ENCODE assay signal across 9 mouse cellular contexts in the genomic region with DNA sequence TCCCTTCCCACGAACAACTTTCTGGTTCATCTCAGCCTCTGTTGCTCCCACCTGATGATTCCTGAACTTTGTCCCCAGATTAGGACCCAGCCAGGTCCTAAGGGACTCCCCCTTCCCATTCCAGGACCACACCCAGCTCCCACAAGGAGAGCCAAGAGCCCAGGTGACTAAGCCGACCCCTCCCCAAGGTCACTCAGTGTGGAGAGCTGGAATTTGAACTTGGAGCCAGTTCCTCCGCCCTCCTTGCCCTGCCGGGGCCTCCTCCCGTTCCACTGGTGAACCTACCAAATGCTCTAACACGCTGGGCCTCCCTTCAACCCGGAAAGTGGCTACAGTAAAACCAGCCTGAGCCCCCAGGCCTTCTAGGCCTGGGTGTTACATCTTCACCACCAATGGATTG. TPM values are rescaled to one million over a fixed set of nuclear protein-coding genes. Genes with fewer than 3 reads are reported as not detected.
DNase-seq lines count a peak whose midpoint lies in the region; ATAC-seq and TF ChIP-seq lines count a peak whose summit lies in the region.
"Had no signal": no experiment of that assay in that cellular context is flagged by ENCODE, and none has a peak within 500 bp of the region (broad histone marks: within the 10 kb centered on the region; RNA-seq: fewer than 3 reads in every experiment).

No protein-coding gene starts in this region.

- 0 out of 2 replicates have a peak, but pooled peaks cover 3% of the 10 kb centered on the region for H3K36me3 ChIP-seq in lung, postnatal 0 days (ENCODE audit: insufficient read depth, low read length)
- H3K36me3 ChIP-seq in intestine, embryonic 15.5 days, result no peaks in the 10 kb centered on the region; the same call in 1 of the 2 replicates
- H3K36me3 ChIP-seq in limb, embryonic 13.5 days, result peaks cover 11% of the 10 kb centered on the region
- H3K36me3 ChIP-seq in hindbrain, embryonic 13.5 days, result peaks cover 11% of the 10 kb centered on the region

- TF ChIP-seq EP300 in lung, postnatal 0 days (IDR thresholded peaks at IDR 0.05), result no peak

- H3K27ac ChIP-seq in lung, postnatal 0 days (ENCODE audit: low read length), result peak overlapping the region; percentile 90
- peak overlapping the region; percentile 93 for H3K27ac ChIP-seq in intestine, embryonic 15.5 days
- H3K27ac ChIP-seq in limb, embryonic 13.5 days, result no peak overlapping the region
- H3K27ac ChIP-seq in hindbrain, embryonic 13.5 days, result no peak overlapping the region
- H3K27ac ChIP-seq: neural tube, embryonic 15.5 days had no signal

- H3K9me3 ChIP-seq in lung, postnatal 0 days (ENCODE audit: low read length), result no peaks in the 10 kb centered on the region
- H3K9me3 ChIP-seq in intestine, embryonic 15.5 days, result no peaks in the 10 kb centered on the region
- no peaks in the 10 kb centered on the region for H3K9me3 ChIP-seq in limb, embryonic 13.5 days
- no peaks in the 10 kb centered on the region for H3K9me3 ChIP-seq in hindbrain, embryonic 13.5 days
- H3K9me3 ChIP-seq: neural tube, embryonic 15.5 days had no signal

- H3K9ac ChIP-seq in lung, postnatal 0 days (replicated peaks; ENCODE audit: low read depth), result peak overlapping the region; percentile 60
- peak overlapping the region; percentile 55 for H3K9ac ChIP-seq in intestine, embryonic 15.5 days
- no peak overlapping the region for H3K9ac ChIP-seq in limb, embryonic 13.5 days
- H3K9ac ChIP-seq in hindbrain, embryonic 13.5 days, result no peak overlapping the region
- H3K9ac ChIP-seq: neural tube, embryonic 15.5 days had no signal

- no peak for ATAC-seq in lung, postnatal 0 days
- ATAC-seq in intestine, embryonic 15.5 days, result peak; percentile 50
- no peak for ATAC-seq in limb, embryonic 13.5 days (ENCODE audit: low FRiP score, low read depth)
- ATAC-seq in hindbrain, embryonic 13.5 days (ENCODE audit: low FRiP score), result no peak

- H3K27me3 ChIP-seq in lung, postnatal 0 days (replicated peaks; ENCODE audit: insufficient read depth, low read length), result no peaks in the 10 kb centered on the region
- H3K27me3 ChIP-seq in intestine, embryonic 15.5 days (replicated peaks), result no peaks in the 10 kb centered on the region
- H3K27me3 ChIP-seq in limb, embryonic 13.5 days, result peaks cover 18% of the 10 kb centered on the region; the same call in 1 of the 2 replicates
- peaks cover 38% of the 10 kb centered on the region for H3K27me3 ChIP-seq in hindbrain, embryonic 13.5 days

- H3K4me3 ChIP-seq in lung, postnatal 0 days (ENCODE audit: low read depth, low read length), result peak overlapping the region; percentile 42; the same call in 1 of the 2 replicates
- H3K4me3 ChIP-seq in intestine, embryonic 15.5 days (replicated peaks), result peak overlapping the region; percentile 36
- no peak overlapping the region for H3K4me3 ChIP-seq in limb, embryonic 13.5 days
- no peak overlapping the region for H3K4me3 ChIP-seq in hindbrain, embryonic 13.5 days
- H3K4me3 ChIP-seq: neural tube, embryonic 15.5 days had no signal

- 55% methylated on average over 7 of the region's 7 CpGs for WGBS in lung, postnatal 0 days
- WGBS in intestine, embryonic 15.5 days, result 53% methylated on average over 7 of the region's 7 CpGs
- 81% methylated on average over 7 of the region's 7 CpGs for WGBS in limb, embryonic 13.5 days
- 91% methylated on average over 7 of the region's 7 CpGs for WGBS in hindbrain, embryonic 13.5 days

- H3K4me2 ChIP-seq in lung, postnatal 0 days (replicated peaks; ENCODE audit: low read depth, low read length), result peak overlapping the region; percentile 58
- H3K4me2 ChIP-seq in intestine, embryonic 15.5 days (replicated peaks), result peak overlapping the region; percentile 55
- H3K4me2 ChIP-seq in limb, embryonic 13.5 days (replicated peaks), result peak overlapping the region; percentile 68; the same call in 1 of the 2 replicates
- no peak overlapping the region for H3K4me2 ChIP-seq in hindbrain, embryonic 13.5 days
- H3K4me2 ChIP-seq: neural tube, embryonic 15.5 days had no signal

- no peak for DNase-seq in lung, postnatal 0 days (ENCODE audit: low spot score)
- DNase-seq in lung, postnatal 25 days (ENCODE audit: low spot score), result no peak
- DNase-seq in neural tube, embryonic 10.5 days (ENCODE audit: extremely low spot score, low spot score), result no peak
- DNase-seq in T-cell, adult 2 months (ENCODE audit: low spot score), result no peak
- DNase-seq: thymus, postnatal 36 days had no signal

- TF ChIP-seq CTCF in lung, postnatal 0 days (IDR thresholded peaks at IDR 0.05), result no peak

- peaks cover 10% of the 10 kb centered on the region for H3K4me1 ChIP-seq in lung, postnatal 0 days (ENCODE audit: insufficient read depth, low read depth, low read length)
- H3K4me1 ChIP-seq in intestine, embryonic 15.5 days (replicated peaks), result peaks cover 27% of the 10 kb centered on the region; the same call in 1 of the 2 replicates
- peaks cover 19% of the 10 kb centered on the region for H3K4me1 ChIP-seq in limb, embryonic 13.5 days
- peaks cover 10% of the 10 kb centered on the region for H3K4me1 ChIP-seq in hindbrain, embryonic 13.5 days (replicated peaks)

RNA-seq across cellular contexts. Expression of gene Eps8l2, which starts 1.3 kb away (rescaled TPM):
- 67.6 and 73.1 TPM in 2 replicates for polyA plus RNA-seq in lung, postnatal 0 days (2015; fragmentation: Nextera tagmentation; extraction: Ambion mirVana)
- polyA plus RNA-seq in intestine, embryonic 15.5 days (2015; fragmentation: Nextera tagmentation; extraction: Ambion mirVana), result 117 and 133 TPM in 2 replicates
- 7.4 and 10.3 TPM in 2 replicates for polyA plus RNA-seq in limb, embryonic 13.5 days (2015; fragmentation: Nextera tagmentation; extraction: Ambion mirVana)
- 0.65 and 1.4 TPM in 2 replicates for polyA plus RNA-seq in hindbrain, embryonic 13.5 days (2015; fragmentation: Nextera tagmentation; extraction: Ambion mirVana)

RNA-seq across cellular contexts. Expression of gene Tmem80, which starts 12.5 kb away (rescaled TPM):
- polyA plus RNA-seq in lung, postnatal 0 days (2015; fragmentation: Nextera tagmentation; extraction: Ambion mirVana), result 34.7 and 44.1 TPM in 2 replicates
- polyA plus RNA-seq in intestine, embryonic 15.5 days (2015; fragmentation: Nextera tagmentation; extraction: Ambion mirVana), result 35.1 and 35.6 TPM in 2 replicates
- 45.0 and 48.7 TPM in 2 replicates for polyA plus RNA-seq in limb, embryonic 13.5 days (2015; fragmentation: Nextera tagmentation; extraction: Ambion mirVana)
- 67.7 and 74.7 TPM in 2 replicates for polyA plus RNA-seq in hindbrain, embryonic 13.5 days (2015; fragmentation: Nextera tagmentation; extraction: Ambion mirVana)

RNA-seq across cellular contexts. Expression of gene Deaf1, which starts 12.5 kb away (rescaled TPM):
- polyA plus RNA-seq in lung, postnatal 0 days (2015; fragmentation: Nextera tagmentation; extraction: Ambion mirVana), result 35.7 and 40.8 TPM in 2 replicates
- polyA plus RNA-seq in intestine, embryonic 15.5 days (2015; fragmentation: Nextera tagmentation; extraction: Ambion mirVana), result 63.1 and 63.5 TPM in 2 replicates
- polyA plus RNA-seq in limb, embryonic 13.5 days (2015; fragmentation: Nextera tagmentation; extraction: Ambion mirVana), result 77.5 and 79.9 TPM in 2 replicates
- 138 and 157 TPM in 2 replicates for polyA plus RNA-seq in hindbrain, embryonic 13.5 days (2015; fragmentation: Nextera tagmentation; extraction: Ambion mirVana)

RNA-seq across cellular contexts. Expression of gene Drd4, which starts 48.2 kb away (rescaled TPM):
- 0.12 and 0.17 TPM in 2 replicates for polyA plus RNA-seq in lung, postnatal 0 days (2015; fragmentation: Nextera tagmentation; extraction: Ambion mirVana)
- polyA plus RNA-seq in intestine, embryonic 15.5 days (2015; fragmentation: Nextera tagmentation; extraction: Ambion mirVana), result 0.35 and 0.40 TPM in 2 replicates
- polyA plus RNA-seq in limb, embryonic 13.5 days (2015; fragmentation: Nextera tagmentation; extraction: Ambion mirVana), result 1.6 and 2.3 TPM in 2 replicates
- polyA plus RNA-seq in hindbrain, embryonic 13.5 days (2015; fragmentation: Nextera tagmentation; extraction: Ambion mirVana), result 0.68 and 0.70 TPM in 2 replicates

RNA-seq across cellular contexts. Expression of gene Taldo1, which starts 52.0 kb away (rescaled TPM):
- 260 and 276 TPM in 2 replicates for polyA plus RNA-seq in lung, postnatal 0 days (2015; fragmentation: Nextera tagmentation; extraction: Ambion mirVana)
- polyA plus RNA-seq in intestine, embryonic 15.5 days (2015; fragmentation: Nextera tagmentation; extraction: Ambion mirVana), result 458 and 460 TPM in 2 replicates
- polyA plus RNA-seq in limb, embryonic 13.5 days (2015; fragmentation: Nextera tagmentation; extraction: Ambion mirVana), result 266 and 280 TPM in 2 replicates
- polyA plus RNA-seq in hindbrain, embryonic 13.5 days (2015; fragmentation: Nextera tagmentation; extraction: Ambion mirVana), result 333 and 346 TPM in 2 replicates

Comparison
In these comparisons a context has a peak if more than half of its experiments do, and no peak if none do; other contexts are left out.
1. H3K27ac ChIP-seq: peak in lung, postnatal 0 days (single experiment) and intestine, embryonic 15.5 days (single experiment); none in limb, embryonic 13.5 days (single experiment) and hindbrain, embryonic 13.5 days (single experiment).
2. H3K4me3 ChIP-seq: peak in lung, postnatal 0 days (single experiment) and intestine, embryonic 15.5 days (single experiment); none in limb, embryonic 13.5 days (single experiment) and hindbrain, embryonic 13.5 days (single experiment).
3. H3K9ac ChIP-seq: peak in lung, postnatal 0 days (single experiment) and intestine, embryonic 15.5 days (single experiment); none in limb, embryonic 13.5 days (single experiment) and hindbrain, embryonic 13.5 days (single experiment).